ENCODE assay signal across 8 mouse cellular contexts in the genomic region with DNA sequence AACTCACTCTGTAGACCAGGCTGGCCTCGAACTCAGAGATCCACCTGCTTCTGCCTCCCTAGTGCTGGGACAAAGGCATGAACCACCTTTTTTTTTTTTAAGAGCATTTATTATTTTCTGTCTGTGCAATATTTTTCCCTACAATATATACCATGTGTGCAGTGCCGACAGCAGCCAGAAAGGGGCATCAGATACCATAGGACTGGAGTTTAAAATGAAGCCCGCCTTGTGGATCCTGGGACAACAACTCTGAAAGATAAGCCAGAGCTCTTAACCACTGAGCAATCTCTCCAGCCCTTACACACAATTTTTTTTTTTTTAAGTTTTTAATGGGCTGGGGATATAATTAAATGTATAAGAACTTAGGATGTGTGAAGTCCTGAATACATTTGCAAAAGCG. TPM values are rescaled to one million over a fixed set of nuclear protein-coding genes. Genes with fewer than 3 reads are reported as not detected.
DNase-seq lines count a peak whose midpoint lies in the region; ATAC-seq and TF ChIP-seq lines count a peak whose summit lies in the region.

No protein-coding gene starts in this region.

- peak overlapping the region; percentile 54 for H3K4me3 ChIP-seq in limb, embryonic 15.5 days
- peak overlapping the region; percentile 23 for H3K4me3 ChIP-seq in myocyte

- no peak overlapping the region for H3K9ac ChIP-seq in limb, embryonic 15.5 days

- 29% methylated on average over 4 of the region's 4 CpGs for WGBS in limb, embryonic 15.5 days

- H3K27me3 ChIP-seq in limb, embryonic 15.5 days: no peaks in the 10 kb centered on the region
- no peaks in the 10 kb centered on the region for H3K27me3 ChIP-seq in myocyte (ENCODE audit: control insufficient read depth, insufficient read depth, insufficient read length)

- peaks cover 30% of the 10 kb centered on the region for H3K4me1 ChIP-seq in limb, embryonic 15.5 days

- H3K9me3 ChIP-seq in limb, embryonic 15.5 days: no peaks in the 10 kb centered on the region

- H3K4me2 ChIP-seq in limb, embryonic 15.5 days: peak overlapping the region; percentile 90
- peak overlapping the region; percentile 55 for H3K4me2 ChIP-seq in myocyte (ENCODE audit: low read depth)

- no peak for TF ChIP-seq POLR2A in myocyte (IDR thresholded peaks at IDR 0.05; ENCODE audit: insufficient read length, low read depth)

- H3ac ChIP-seq in myocyte (ENCODE audit: control insufficient read depth, insufficient read length): no peak overlapping the region

- H3K36me3 ChIP-seq in limb, embryonic 15.5 days: no peaks in the 10 kb centered on the region
- H3K36me3 ChIP-seq in myocyte (ENCODE audit: control insufficient read depth, insufficient read depth): no peaks in the 10 kb centered on the region

- no peaks in the 10 kb centered on the region for H3K79me2 ChIP-seq in myocyte (ENCODE audit: control insufficient read depth, insufficient read depth)

- peak; percentile 33 for DNase-seq in layer of hippocampus, adult 11-12 months (ENCODE audit: low spot score)
- no peak for DNase-seq in layer of hippocampus, adult 9-10 months (ENCODE audit: low spot score)
- DNase-seq in embryo, embryonic 10 days (ENCODE audit: low spot score): peak; percentile 68
- peak; percentile 50 to 57 for DNase-seq in heart, postnatal 10 days
- DNase-seq in left cerebral cortex, adult 8-10 months (ENCODE audit: low spot score in 2 of 2): no peak
- DNase-seq in left cerebral cortex, postnatal 10 days (ENCODE audit: extremely low spot score in 1 of 2, low spot score in 2 of 2): no peak

- intact Hi-C loops in heart, postnatal 10 days (cut with DNase I): loop anchor here (1.0 to 5.0 kb wide), 3 partner anchors 32 to 318 kb away; a partner anchor contains a TSS
- intact Hi-C loops in left cerebral cortex, postnatal 10 days (cut with DNase I): loop anchor here (2.0 to 10.0 kb wide), 3 partner anchors 33 to 170 kb away; no protein-coding TSS in a partner anchor

- no peak for ATAC-seq in limb, embryonic 15.5 days (ENCODE audit: insufficient number of reproducible peaks, low FRiP score, low TSS enrichment, low read depth)

- H3K27ac ChIP-seq in limb, embryonic 15.5 days: 0 out of 2 replicates have a peak overlapping the region, but pooled peaks have one; percentile 93

TF ChIP-seq in myocyte, 11 proteins besides CTCF, POLR2A, EP300 and RAD21:
- no peak for TF ChIP-seq REST (IDR thresholded peaks at IDR 0.05; ENCODE audit: insufficient read depth, insufficient read length)

RNA-seq across cellular contexts. Expression of a gene that starts 7.8 kb away (rescaled TPM):
- total RNA-seq in heart, postnatal 10 days (2021): 10 to 100 TPM; 38.2 to 39.1 TPM
- 26.6 and 27.0 TPM in 2 replicates for polyA plus RNA-seq in limb, embryonic 15.5 days (2015; fragmentation: Nextera tagmentation; extraction: Ambion mirVana)
- polyA plus RNA-seq in myocyte (2012; fragmentation: generic; extraction: Trizol): 48.4 TPM
- 100 to 1,000 TPM in 1 of 4 experiments, 10 to 100 TPM in 3; 80.6 to 105 (median 83.6) TPM for total RNA-seq in left cerebral cortex, adult 8-10 months (2022)
- total RNA-seq in left cerebral cortex, postnatal 10 days (2021): 10 to 100 TPM; 85.5 to 89.0 TPM

RNA-seq across cellular contexts. Expression of a gene that starts 13.8 kb away (rescaled TPM):
- total RNA-seq in heart, postnatal 10 days (2021): 1 to 10 TPM; 9.5 to 9.8 TPM
- 6.4 and 7.0 TPM in 2 replicates for polyA plus RNA-seq in limb, embryonic 15.5 days (2015; fragmentation: Nextera tagmentation; extraction: Ambion mirVana)
- 34.6 TPM for polyA plus RNA-seq in myocyte (2012; fragmentation: generic; extraction: Trizol)
- 10 to 100 TPM in 3 of 4 experiments, 1 to 10 TPM in 1; 9.2 to 15.8 (median 12.0) TPM for total RNA-seq in left cerebral cortex, adult 8-10 months (2022)
- 10 to 100 TPM; 30.1 to 34.6 TPM for total RNA-seq in left cerebral cortex, postnatal 10 days (2021)

RNA-seq across cellular contexts. Expression of a gene that starts 20.9 kb away (rescaled TPM):
- 10 to 100 TPM; 15.6 to 15.7 TPM for total RNA-seq in heart, postnatal 10 days (2021)
- 23.9 and 28.1 TPM in 2 replicates for polyA plus RNA-seq in limb, embryonic 15.5 days (2015; fragmentation: Nextera tagmentation; extraction: Ambion mirVana)
- polyA plus RNA-seq in myocyte (2012; fragmentation: generic; extraction: Trizol): 12.1 TPM
- 10 to 100 TPM; 34.6 to 36.9 (median 36.6) TPM for total RNA-seq in left cerebral cortex, adult 8-10 months (2022)
- total RNA-seq in left cerebral cortex, postnatal 10 days (2021): 10 to 100 TPM; 33.0 to 35.6 TPM

RNA-seq across cellular contexts. Expression of a gene that starts 35.0 kb away (rescaled TPM):
- 1 to 10 TPM; 4.6 to 4.8 TPM for total RNA-seq in heart, postnatal 10 days (2021)
- 5.3 and 5.4 TPM in 2 replicates for polyA plus RNA-seq in limb, embryonic 15.5 days (2015; fragmentation: Nextera tagmentation; extraction: Ambion mirVana)
- polyA plus RNA-seq in myocyte (2012; fragmentation: generic; extraction: Trizol): not detected
- 1 to 10 TPM in 2 of 4 experiments, under 1 TPM in 2; 0.46 to 3.4 (median 1.7) TPM for total RNA-seq in left cerebral cortex, adult 8-10 months (2022)
- total RNA-seq in left cerebral cortex, postnatal 10 days (2021): under 1 TPM; 0.71 to 0.83 TPM

RNA-seq across cellular contexts. Expression of a gene that starts 50.4 kb away (rescaled TPM):
- total RNA-seq in heart, postnatal 10 days (2021): under 1 TPM; 0.38 to 0.50 TPM
- 0.17 and 0.26 TPM in 2 replicates for polyA plus RNA-seq in limb, embryonic 15.5 days (2015; fragmentation: Nextera tagmentation; extraction: Ambion mirVana)
- not detected for polyA plus RNA-seq in myocyte (2012; fragmentation: generic; extraction: Trizol)
- total RNA-seq in left cerebral cortex, adult 8-10 months (2022): under 1 TPM; 0.30 to 0.67 (median 0.58) TPM
- total RNA-seq in left cerebral cortex, postnatal 10 days (2021): under 1 TPM; 0.53 to 0.79 TPM

Comparison
In these comparisons a context has a peak if more than half of its experiments do, and no peak if none do; other contexts are left out.
1. DNase-seq: peak in layer of hippocampus, adult 11-12 months (single experiment), embryo, embryonic 10 days (single experiment) and heart, postnatal 10 days (2 of 2); none in layer of hippocampus, adult 9-10 months (single experiment), left cerebral cortex, adult 8-10 months (0 of 2) and left cerebral cortex, postnatal 10 days (0 of 2).